Mouse (Mus musculus) hindbrain, embryonic 14.5 days (tissue): ENCODE measurements at regions not wholly inside any gene's neighbourhood (a gene's known extent, or its start where the extent isn't known, plus 50 kb on each side); places are given as distances from the start of the nearest gene placed in this dataset.

Source experiments
- ATAC-seq: fragments of 200-750 bp; cut with Nextera tagmentation; 2 replicates; pipeline ENCODE4 v1.8.0; 2017; ENCODE audit warnings: moderate number of reproducible peaks, mild to moderate bottlenecking, moderate TSS enrichment, moderate library complexity; ENCODE audit not compliant: low FRiP score
- DNase-seq: peaks from one replicate; pipeline ENCODE4 v3.0.0-alpha.2; 2015; ENCODE audit warnings: low spot score
- H3K27ac ChIP-seq: fragments of 300-500 bp; sonication (generic); 2 replicates; pipeline ENCODE4 v1.5.1; 2014; ENCODE audit warnings: mild to moderate bottlenecking, moderate library complexity
- H3K27me3 ChIP-seq: fragments of 300-500 bp; sonication (generic); 2 replicates; pipeline ENCODE4 v1.6.1; 2014; ENCODE audit warnings: mild to moderate bottlenecking, low read length, mixed read lengths; ENCODE audit not compliant: control insufficient read depth, insufficient read depth
- H3K36me3 ChIP-seq: fragments of 300-500 bp; sonication (generic); replicated peaks from 2 replicates; pipeline ENCODE4 v1.6.1; 2014; ENCODE audit not compliant: control insufficient read depth, insufficient read depth
- H3K4me1 ChIP-seq: fragments of 300-500 bp; sonication (generic); replicated peaks from 2 replicates; pipeline ENCODE4 v1.6.1; 2014; ENCODE audit warnings: antibody characterized with exemption, low read length, mixed read lengths; ENCODE audit not compliant: control insufficient read depth, insufficient read depth
- H3K4me2 ChIP-seq: fragments of 300-500 bp; sonication (generic); replicated peaks from 2 replicates; pipeline ENCODE4 v1.6.1; 2014; ENCODE audit warnings: mild to moderate bottlenecking, moderate library complexity
- H3K4me3 ChIP-seq: fragments of 300-500 bp; sonication (generic); replicated peaks from 2 replicates; pipeline ENCODE4 v1.5.1; 2014; ENCODE audit warnings: mild to moderate bottlenecking, low read length
- H3K9ac ChIP-seq: fragments of 300-500 bp; sonication (generic); 2 replicates; pipeline ENCODE4 v1.6.1; 2014
- H3K9me3 ChIP-seq: fragments of 300-500 bp; sonication (generic); 2 replicates; pipeline ENCODE4 v1.6.1; 2016; ENCODE audit warnings: low read length; ENCODE audit not compliant: control insufficient read depth
- WGBS: fragments of 180-500 bp; shearing (Covaris S2); extraction: QIAGEN DNeasy Blood & Tissue Kit; methylation state at CpG from one replicate; pipeline ENCODE4 v1.1.7; 2014; 5-methylcytosine and 5-hydroxymethylcytosine counted together

DNA sequence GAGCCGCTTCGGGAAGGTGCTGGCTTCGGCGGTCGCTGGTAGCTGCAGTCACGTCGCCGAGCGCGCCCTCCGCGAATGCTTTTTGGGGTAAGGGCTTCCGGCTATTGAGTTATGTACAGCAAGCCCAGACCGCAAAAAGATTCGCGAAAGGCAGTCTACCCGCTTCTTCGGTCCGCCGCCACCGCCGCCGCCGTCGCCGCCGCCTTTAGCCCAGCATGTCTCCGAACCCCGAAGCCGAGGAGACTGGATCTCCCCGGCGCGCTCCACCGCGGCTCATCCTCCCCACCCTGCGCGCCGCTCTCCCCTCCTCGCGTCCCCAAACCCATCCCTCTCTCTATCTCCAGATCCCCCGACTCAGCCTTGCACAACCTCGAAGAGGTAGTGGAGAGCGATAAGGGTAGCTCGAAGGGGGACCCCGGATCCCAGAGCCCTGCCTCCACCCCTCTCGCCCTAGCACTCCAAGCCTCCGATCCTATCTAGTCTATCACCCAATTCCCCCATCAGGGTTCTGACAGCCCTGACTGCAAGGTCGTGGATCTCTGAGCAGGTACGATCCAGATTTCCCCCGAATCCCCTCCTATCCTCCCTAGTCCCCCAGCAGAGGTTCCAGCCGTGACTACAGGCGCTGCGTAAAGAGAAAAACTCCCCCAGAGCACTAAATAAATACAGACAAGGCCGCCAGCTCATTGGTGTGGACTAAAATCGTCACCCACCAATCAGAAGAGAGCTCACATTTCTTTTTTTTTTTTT, 83.7 kb upstream of the Hsd17b12 start:
- Histone ChIP-seq H3K27ac (no peak overlapping the region), H3K27me3 (peaks cover 74% of the 10 kb centered on the region), H3K4me2 (peak overlapping the region; percentile 86), H3K9ac (peak overlapping the region; percentile 50), H3K4me1 (peaks cover 33% of the 10 kb centered on the region; the same call in 1 of the 2 replicates), H3K36me3 (no peaks in the 10 kb centered on the region), H3K4me3 (peak overlapping the region; percentile 45), H3K9me3 (no peaks in the 10 kb centered on the region)
- under 1% methylated on average over 55 of the region's 55 CpGs for WGBS
- DNase-seq: peak; percentile 64
- peak; percentile 38; the same call in 1 of the 2 replicates for ATAC-seq

GRCm38 (mm10) chr2:94240411-94240810, 82.6 kb upstream of the Hsd17b12 start:
- peaks cover 26% of the 10 kb centered on the region; the same call in 1 of the 2 replicates for H3K4me1 ChIP-seq
- H3K4me2 ChIP-seq: peak overlapping the region; percentile 86
- no peak overlapping the region for H3K27ac ChIP-seq
- H3K9me3 ChIP-seq: no peaks in the 10 kb centered on the region
- no peaks in the 10 kb centered on the region for H3K36me3 ChIP-seq
- no peak overlapping the region for H3K9ac ChIP-seq
- H3K4me3 ChIP-seq: peak overlapping the region; percentile 45
- no peak for ATAC-seq
- H3K27me3 ChIP-seq: peaks cover 79% of the 10 kb centered on the region
- no peak for DNase-seq
- under 1% methylated on average over 17 of the region's 17 CpGs for WGBS

DNA sequence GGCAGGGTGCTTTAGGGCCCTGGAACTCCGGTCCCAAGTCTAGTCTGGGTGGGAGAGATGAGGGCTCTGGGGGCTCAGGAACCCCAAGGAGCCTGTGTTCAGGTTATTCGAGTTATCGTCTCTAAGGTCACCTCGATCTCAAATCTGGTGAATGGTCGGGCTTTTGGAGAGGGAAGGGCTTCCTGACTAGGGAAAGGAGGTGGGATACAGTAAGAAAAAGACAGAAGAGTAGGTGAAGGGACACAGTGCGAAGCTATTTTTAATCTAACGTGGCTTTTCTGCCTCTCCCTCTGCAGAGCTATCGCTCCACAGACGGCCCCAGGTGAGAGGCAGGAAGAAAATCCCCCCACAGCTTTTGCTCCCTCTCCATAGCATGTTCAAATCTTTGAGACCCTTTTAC, 81.8 kb upstream of the Hsd17b12 start:
- Histone ChIP-seq H3K9ac (no peak overlapping the region), H3K9me3 (no peaks in the 10 kb centered on the region), H3K4me1 (peaks cover 26% of the 10 kb centered on the region; the same call in 1 of the 2 replicates), H3K4me2 (peak overlapping the region; percentile 15; the same call in 1 of the 2 replicates), H3K27ac (no peak overlapping the region), H3K27me3 (peaks cover 74% of the 10 kb centered on the region), H3K36me3 (no peaks in the 10 kb centered on the region), H3K4me3 (no peak overlapping the region)
- DNase-seq (no peak), ATAC-seq (no peak)
- 14% methylated on average over 9 of the region's 9 CpGs for WGBS

DNA sequence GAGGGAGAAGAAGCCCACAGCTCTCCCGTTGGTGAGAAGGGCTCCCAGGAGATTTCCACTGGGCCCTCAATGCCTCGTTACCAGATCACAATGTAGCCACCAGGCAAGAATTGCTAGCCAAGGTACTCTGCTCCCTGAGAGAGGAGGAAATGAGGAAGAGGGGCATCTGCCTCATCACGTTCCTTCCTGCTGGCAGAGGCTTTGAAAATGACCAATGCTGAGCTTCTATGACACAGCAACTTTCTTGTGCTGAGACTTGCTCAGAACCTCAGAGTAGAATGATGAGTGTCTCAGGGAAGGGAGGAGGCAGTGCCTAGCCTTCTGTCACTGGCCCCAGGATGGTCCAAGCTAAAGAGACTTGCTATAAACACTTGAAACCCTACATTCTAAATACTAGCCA, 78.7 kb upstream of the Hsd17b12 start:
- Histone ChIP-seq H3K9me3 (no peaks in the 10 kb centered on the region), H3K4me2 (no peak overlapping the region), H3K36me3 (no peaks in the 10 kb centered on the region), H3K27me3 (peaks cover 43% of the 10 kb centered on the region), H3K4me1 (peaks cover 13% of the 10 kb centered on the region; the same call in 1 of the 2 replicates), H3K27ac (no peak overlapping the region), H3K9ac (no peak overlapping the region), H3K4me3 (no peak overlapping the region)
- no peak for DNase-seq
- ATAC-seq: no peak
- WGBS: 57% methylated on average over 3 of the region's 3 CpGs

- DNase-seq: no peak
- WGBS: 88% methylated on average over 7 of the region's 7 CpGs
- ATAC-seq: no peak
Observed at GRCm38 (mm10) chr2:94233597-94233996, 75.8 kb upstream of the Hsd17b12 start.

GRCm38 (mm10) chr2:94219421-94219820, 61.7 kb upstream of the Hsd17b12 start:
- no peak overlapping the region for H3K27ac ChIP-seq
- ATAC-seq: no peak
- H3K4me1 ChIP-seq: no peaks in the 10 kb centered on the region
- no peak overlapping the region for H3K9ac ChIP-seq
- no peaks in the 10 kb centered on the region for H3K9me3 ChIP-seq
- H3K4me2 ChIP-seq: no peak overlapping the region
- WGBS: 83% methylated on average over 5 of the region's 5 CpGs
- no peak for DNase-seq
- H3K4me3 ChIP-seq: no peak overlapping the region
- H3K36me3 ChIP-seq: no peaks in the 10 kb centered on the region
- no peaks in the 10 kb centered on the region for H3K27me3 ChIP-seq

More at GRCm38 (mm10) chr2:94233597-94233996, 75.8 kb upstream of the Hsd17b12 start:
- Histone ChIP-seq H3K36me3 (no peaks in the 10 kb centered on the region), H3K4me3 (no peak overlapping the region), H3K9me3 (no peaks in the 10 kb centered on the region), H3K27me3 (peaks cover 15% of the 10 kb centered on the region), H3K27ac (no peak overlapping the region), H3K4me1 (no peaks in the 10 kb centered on the region), H3K4me2 (no peak overlapping the region), H3K9ac (no peak overlapping the region)

DNA sequence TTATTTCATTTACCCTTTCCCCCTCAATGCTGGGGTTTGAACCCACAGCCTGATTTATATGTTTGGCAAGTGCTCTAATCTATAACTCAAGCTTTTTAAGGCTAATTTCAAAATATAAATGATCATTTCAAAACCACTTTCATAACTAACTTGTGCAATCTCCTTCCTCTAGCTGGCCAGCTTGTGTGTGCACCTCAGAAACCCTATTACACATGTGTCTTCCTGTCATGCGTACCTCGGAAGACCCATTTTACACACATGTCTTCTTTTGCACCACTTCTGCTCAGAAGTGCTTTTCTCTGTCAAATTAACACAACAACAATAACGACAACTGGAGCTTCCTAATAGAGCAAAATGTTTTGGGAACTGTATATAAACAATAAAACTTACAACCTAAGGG, 59.7 kb upstream of the Hsd17b12 start:
- H3K4me2 ChIP-seq: no peak overlapping the region
- no peak overlapping the region for H3K4me3 ChIP-seq
- no peak overlapping the region for H3K27ac ChIP-seq
- WGBS: 91% methylated on average over 3 of the region's 3 CpGs
- no peaks in the 10 kb centered on the region for H3K36me3 ChIP-seq
- no peaks in the 10 kb centered on the region for H3K9me3 ChIP-seq
- DNase-seq: no peak
- no peak for ATAC-seq
- H3K9ac ChIP-seq: no peak overlapping the region
- no peaks in the 10 kb centered on the region for H3K4me1 ChIP-seq
- no peaks in the 10 kb centered on the region for H3K27me3 ChIP-seq

DNA sequence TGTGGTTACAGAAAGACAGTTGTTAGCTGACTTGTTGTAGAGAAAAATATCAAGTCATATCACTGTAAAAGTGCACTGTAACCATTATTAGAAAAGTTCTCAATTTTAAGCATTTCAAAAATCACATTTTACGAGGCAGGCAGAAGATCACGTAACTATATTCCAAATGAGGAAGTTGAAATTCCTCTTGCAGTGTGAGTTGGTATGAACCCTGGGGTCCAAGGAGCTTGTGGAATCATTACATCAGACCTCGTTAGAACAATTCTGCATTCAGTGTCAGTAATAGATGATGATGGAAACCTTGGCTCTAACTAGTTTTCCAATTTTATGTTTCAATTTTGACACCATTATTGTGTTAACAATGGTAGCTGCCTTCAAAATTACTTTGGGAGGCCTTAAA, 57.7 kb upstream of the Hsd17b12 start:
- Histone ChIP-seq H3K9ac (no peak overlapping the region), H3K27me3 (no peaks in the 10 kb centered on the region)

More for the DNA sequence above, 57.7 kb upstream of the Hsd17b12 start:
- DNase-seq (no peak), ATAC-seq (no peak)
- Histone ChIP-seq H3K4me3 (no peak overlapping the region), H3K4me2 (no peak overlapping the region), H3K9me3 (no peaks in the 10 kb centered on the region), H3K36me3 (no peaks in the 10 kb centered on the region), H3K27ac (no peak overlapping the region), H3K4me1 (no peaks in the 10 kb centered on the region)
- WGBS: 92% methylated on average over 3 of the region's 3 CpGs
